Mouse (Mus musculus) myocyte (in vitro differentiated cells): ENCODE data around the gene Pclaf. TPM values are rescaled to one million over a fixed set of nuclear protein-coding genes. Genes with fewer than 3 reads are reported as not detected.

Experiments used
- H3K27me3 ChIP-seq: one replicate; pipeline ENCODE4 v1.6.1; 2011; ENCODE audit not compliant: control insufficient read depth, insufficient read depth, insufficient read length
- H3K36me3 ChIP-seq: one replicate; pipeline ENCODE4 v1.6.1; 2011; ENCODE audit not compliant: control insufficient read depth, insufficient read depth
- H3K4me2 ChIP-seq: one replicate; pipeline ENCODE4 v1.6.1; 2011; ENCODE audit warnings: low read depth, control low read depth
- H3K4me3 ChIP-seq: one replicate; pipeline ENCODE4 v1.5.1; 2011; ENCODE audit warnings: mild to moderate bottlenecking, control low read depth, moderate library complexity
- H3K79me2 ChIP-seq: one replicate; pipeline ENCODE4 v1.6.1; 2011; ENCODE audit not compliant: control insufficient read depth, insufficient read depth
- H3ac ChIP-seq: one replicate; pipeline ENCODE4 v1.6.1; 2011; ENCODE audit not compliant: control insufficient read depth, insufficient read length
- CEBPB ChIP-seq: IDR thresholded peaks from 2 replicates; pipeline ENCODE4 v1.6.1; 2011; ENCODE audit warnings: mild to moderate bottlenecking, moderate library complexity; ENCODE audit not compliant: poor library complexity, insufficient read depth, severe bottlenecking
- E2F4 ChIP-seq: IDR thresholded peaks from one replicate; pipeline ENCODE4 v1.6.1; 2011; ENCODE audit warnings: mild to moderate bottlenecking, control low read depth, moderate library complexity; ENCODE audit not compliant: insufficient read depth
- MAX ChIP-seq: IDR thresholded peaks from one replicate; pipeline ENCODE4 v1.6.1; 2011; ENCODE audit warnings: low read depth, mild to moderate bottlenecking, control low read depth
- MYOD1 ChIP-seq, 3 experiments: IDR thresholded peaks; one replicate each; pipeline ENCODE4 v1.6.1; 2011; ENCODE audit warnings: control low read depth in 2 of 3, low read depth in 2 of 3, mild to moderate bottlenecking in 2 of 3, moderate library complexity in 1 of 3; ENCODE audit not compliant: insufficient read length in 2 of 3, control insufficient read depth in 1 of 3
- MYOG ChIP-seq, 3 experiments: IDR thresholded peaks; one replicate each; pipeline ENCODE4 v1.6.1; 2011; ENCODE audit warnings: control low read depth in 2 of 3, low read depth in 2 of 3, mild to moderate bottlenecking in 2 of 3; ENCODE audit not compliant: insufficient read length in 2 of 3, control insufficient read depth in 1 of 3, insufficient read depth in 1 of 3
- POLR2A ChIP-seq: IDR thresholded peaks from one replicate; pipeline ENCODE4 v1.6.1; 2011; ENCODE audit warnings: low read depth, mild to moderate bottlenecking, control low read depth, moderate library complexity; ENCODE audit not compliant: insufficient read length
- POLR2AphosphoS2 ChIP-seq: IDR thresholded peaks from one replicate; pipeline ENCODE4 v1.6.1; 2011; ENCODE audit warnings: low read depth, control low read depth; ENCODE audit not compliant: insufficient read length
- REST ChIP-seq: IDR thresholded peaks from one replicate; pipeline ENCODE4 v1.6.1; 2011; ENCODE audit warnings: mild to moderate bottlenecking, control low read depth, moderate library complexity; ENCODE audit not compliant: insufficient read depth, insufficient read length
- SRF ChIP-seq: IDR thresholded peaks from one replicate; pipeline ENCODE4 v1.6.1; 2011; ENCODE audit warnings: low read depth; ENCODE audit not compliant: control insufficient read depth, insufficient read length
- TCF12 ChIP-seq: IDR thresholded peaks from one replicate; pipeline ENCODE4 v1.6.1; 2011; ENCODE audit warnings: mild to moderate bottlenecking, control low read depth; ENCODE audit not compliant: poor library complexity, insufficient read depth, severe bottlenecking
- TCF3 ChIP-seq: IDR thresholded peaks from one replicate; pipeline ENCODE4 v1.6.1; 2011; ENCODE audit warnings: low read depth, control low read depth; ENCODE audit not compliant: insufficient read length
- USF1 ChIP-seq: IDR thresholded peaks from one replicate; pipeline ENCODE4 v1.6.1; 2011; ENCODE audit warnings: low read depth, mild to moderate bottlenecking, control low read depth, moderate library complexity
- polyA plus RNA-seq: library from polyadenylated mRNA; unstranded; fragments of >200 nt; fragmentation: generic; extraction: Trizol; gene quantifications from one replicate; pipeline ENCODE4 v1.2.1, GENCODE M21; 2012; ENCODE audit warnings: missing spikeins

The Pclaf gene
- polyA plus RNA-seq, 1 experiment = 29.0 TPM

- TF ChIP-seq TCF3 (no peak), CEBPB (no peak), MYOD1 (IDR thresholded peaks at IDR 0.05; ENCODE audit: control insufficient read depth in 1 of 3, insufficient read length in 2 of 3, low read depth in 2 of 3) (no peak), TCF12 (no peak), SRF (no peak), MYOG (IDR thresholded peaks at IDR 0.05; ENCODE audit: control insufficient read depth in 1 of 3, insufficient read depth in 1 of 3, insufficient read length in 2 of 3, low read depth in 2 of 3) (peak in 1 of 3 experiments; percentile 6), MAX (no peak), POLR2AphosphoS2 (peak; percentile 70), E2F4 (no peak), USF1 (no peak), POLR2A (peak; percentile 34), REST (no peak)
- peak within 1 kb of the TSS; percentile 90 for H3K4me3 ChIP-seq
These were observed 18.6 kb downstream of the Pclaf start, which contains the start of the genes Trip4 and Csnk1g1 for GRCm38 (mm10) chr9:65908394-65909300. Trip4 (minus strand) TSS chr9:65908794. Csnk1g1 (plus strand) TSS chr9:65908924.

GRCm38 (mm10) chr9:65909301-65909801 is 19.3 kb downstream of the Pclaf start:
- no peak for TF ChIP-seq E2F4
- TF ChIP-seq TCF12 = no peak
- TF ChIP-seq TCF3 = no peak
- TF ChIP-seq POLR2A = no peak
- no peak for TF ChIP-seq REST
- no peak for TF ChIP-seq MAX
- TF ChIP-seq CEBPB = no peak
- no peak for TF ChIP-seq POLR2AphosphoS2
- no peak for TF ChIP-seq SRF
- no peak for TF ChIP-seq MYOG (IDR thresholded peaks at IDR 0.05; ENCODE audit: control insufficient read depth in 1 of 3, insufficient read depth in 1 of 3, insufficient read length in 2 of 3, low read depth in 2 of 3)
- no peak for TF ChIP-seq MYOD1 (IDR thresholded peaks at IDR 0.05; ENCODE audit: control insufficient read depth in 1 of 3, insufficient read length in 2 of 3, low read depth in 2 of 3)
- TF ChIP-seq USF1 = no peak
- peak overlapping the region; percentile 10 for H3ac ChIP-seq
- H3K27me3 ChIP-seq = no peaks in the 10 kb centered on the region
- peaks cover 51% of the 10 kb centered on the region for H3K79me2 ChIP-seq
- H3K4me2 ChIP-seq = peak overlapping the region; percentile 83
- H3K4me3 ChIP-seq = peak overlapping the region; percentile 90
- peaks cover 3% of the 10 kb centered on the region for H3K36me3 ChIP-seq

More at GRCm38 (mm10) chr9:65908394-65909300, 18.6 kb downstream of the Pclaf start, which contains the start of the genes Trip4 and Csnk1g1:
- H3ac ChIP-seq = peak within 1 kb of the TSS; percentile 10
- peaks cover 3% of the 10 kb centered on the region for H3K36me3 ChIP-seq
- H3K79me2 ChIP-seq = peaks cover 44% of the 10 kb centered on the region
- H3K4me2 ChIP-seq = peak within 1 kb of the TSS; percentile 83
- H3K27me3 ChIP-seq = no peaks in the 10 kb centered on the region

GRCm38 (mm10) chr9:65909837-65910236 is 19.8 kb downstream of the Pclaf start:
- peaks cover 3% of the 10 kb centered on the region for H3K36me3 ChIP-seq
- H3ac ChIP-seq = peak overlapping the region; percentile 10
- H3K27me3 ChIP-seq = no peaks in the 10 kb centered on the region
- peak overlapping the region; percentile 83 for H3K4me2 ChIP-seq
- peaks cover 56% of the 10 kb centered on the region for H3K79me2 ChIP-seq
- TF ChIP-seq REST (no peak), POLR2AphosphoS2 (no peak), POLR2A (no peak), USF1 (no peak), TCF3 (no peak), MYOG (IDR thresholded peaks at IDR 0.05; ENCODE audit: control insufficient read depth in 1 of 3, insufficient read depth in 1 of 3, insufficient read length in 2 of 3, low read depth in 2 of 3) (no peak), SRF (no peak), E2F4 (no peak), MAX (no peak), MYOD1 (IDR thresholded peaks at IDR 0.05; ENCODE audit: control insufficient read depth in 1 of 3, insufficient read length in 2 of 3, low read depth in 2 of 3) (no peak), TCF12 (no peak), CEBPB (no peak)
- H3K4me3 ChIP-seq = peak overlapping the region; percentile 90

- no peaks in the 10 kb centered on the region for H3K27me3 ChIP-seq
- H3K4me2 ChIP-seq = no peak overlapping the region
- peaks cover 3% of the 10 kb centered on the region for H3K36me3 ChIP-seq
- H3K79me2 ChIP-seq = peaks cover 95% of the 10 kb centered on the region
- no peak overlapping the region for H3ac ChIP-seq
- H3K4me3 ChIP-seq = no peak overlapping the region
- no peak for TF ChIP-seq REST
- no peak for TF ChIP-seq TCF3
- no peak for TF ChIP-seq E2F4
- TF ChIP-seq SRF = no peak
- no peak for TF ChIP-seq TCF12
- no peak for TF ChIP-seq POLR2A
- no peak for TF ChIP-seq POLR2AphosphoS2
- TF ChIP-seq MYOG (IDR thresholded peaks at IDR 0.05; ENCODE audit: control insufficient read depth in 1 of 3, insufficient read depth in 1 of 3, insufficient read length in 2 of 3, low read depth in 2 of 3) = no peak
- no peak for TF ChIP-seq USF1
- no peak for TF ChIP-seq MAX
- TF ChIP-seq MYOD1 (IDR thresholded peaks at IDR 0.05; ENCODE audit: control insufficient read depth in 1 of 3, insufficient read length in 2 of 3, low read depth in 2 of 3) = no peak
- no peak for TF ChIP-seq CEBPB
These were observed 23.9 kb downstream of the Pclaf start for GRCm38 (mm10) chr9:65913976-65914375.
